Mouse (Mus musculus) ES-E14 (cell line): ENCODE data around the gene Sigmar1. TPM values are rescaled to one million over a fixed set of nuclear protein-coding genes. Genes with fewer than 3 reads are reported as not detected.

Experiments
- DNase-seq: peaks from one replicate; pipeline ENCODE4 v3.0.0-alpha.2; 2013; ENCODE audit warnings: low read depth, low spot score
- H3K27ac ChIP-seq: 2 replicates; pipeline ENCODE4 v1.5.1; 2012; ENCODE audit warnings: low read depth, mild to moderate bottlenecking, low read length, moderate library complexity, mixed read lengths; ENCODE audit not compliant: poor library complexity, insufficient read depth, severe bottlenecking
- H3K36me3 ChIP-seq: 2 replicates; pipeline ENCODE4 v1.6.1; 2012; ENCODE audit warnings: mild to moderate bottlenecking, low read length, moderate library complexity, mixed read lengths; ENCODE audit not compliant: control insufficient read depth, poor library complexity, insufficient read depth, severe bottlenecking
- H3K4me1 ChIP-seq, 2 experiments: fragments of 150-350 bp in 1 of 2; sonication (generic) in 1 of 2; 2 replicates each; pipeline ENCODE4 v1.6.1; 2012; ENCODE audit warnings: low read length in 2 of 2, mild to moderate bottlenecking in 1 of 2, mixed read lengths in 1 of 2; ENCODE audit not compliant: control insufficient read depth in 2 of 2, insufficient read depth in 2 of 2, poor library complexity in 1 of 2
- H3K4me3 ChIP-seq, 2 experiments: fragments of 150-350 bp in 1 of 2; sonication (generic) in 1 of 2; 2 replicates each; pipeline ENCODE4 v1.5.1; 2012; ENCODE audit warnings: low read length in 2 of 2, low read depth in 1 of 2, mild to moderate bottlenecking in 1 of 2, mixed read lengths in 1 of 2; ENCODE audit not compliant: insufficient read depth in 1 of 2, poor library complexity in 1 of 2, severe bottlenecking in 1 of 2
- H3K9ac ChIP-seq: 2 replicates; pipeline ENCODE4 v1.6.1; 2012; ENCODE audit warnings: low read depth, mild to moderate bottlenecking, low read length, mixed read lengths; ENCODE audit not compliant: poor library complexity, insufficient read depth, severe bottlenecking
- H3K9me3 ChIP-seq: fragments of 150-350 bp; sonication (generic); 2 replicates; pipeline ENCODE4 v1.6.1; 2012; ENCODE audit warnings: low read depth, mild to moderate bottlenecking, low read length; ENCODE audit not compliant: control insufficient read depth, insufficient read depth
- CHD2 ChIP-seq: IDR thresholded peaks from 2 replicates; pipeline ENCODE4 v1.6.1; 2014; ENCODE audit warnings: mild to moderate bottlenecking, low read depth, low read length, inconsistent platforms
- HCFC1 ChIP-seq: IDR thresholded peaks from 2 replicates; pipeline ENCODE4 v1.6.1; 2012; ENCODE audit warnings: low read length, inconsistent platforms, borderline replicate concordance; ENCODE audit not compliant: insufficient read depth
- MAFK ChIP-seq: IDR thresholded peaks from 2 replicates; pipeline ENCODE4 v1.6.1; 2014; ENCODE audit warnings: mild to moderate bottlenecking, low read depth, low read length, inconsistent platforms; ENCODE audit not compliant: insufficient read depth
- ZC3H11A ChIP-seq: IDR thresholded peaks from 2 replicates; pipeline ENCODE4 v1.6.1; 2012; ENCODE audit warnings: low read depth, mild to moderate bottlenecking, inconsistent platforms, low read length, borderline replicate concordance
- ZNF384 ChIP-seq: IDR thresholded peaks from 2 replicates; pipeline ENCODE4 v1.6.1; 2012; ENCODE audit warnings: low read depth, low read length, inconsistent platforms
- in situ Hi-C, 2 experiments: fragments of 600-800 bp; cut with MboI; formaldehyde crosslinking; loops; one replicate each; pipeline ENCODE4 v1.15.1; 2025; ENCODE audit warnings: low sequenced_read_pairs in 2 of 2, inconsistent platforms in 1 of 2; ENCODE audit not compliant: unreplicated experiment in 2 of 2
- total RNA-seq: library from RNA; depleted of rRNA; stranded (reverse); fragments of 300-350 nt; gene quantifications from 2 replicates; pipeline ENCODE4 v1.2.3, GENCODE M21; 2012

Sigmar1 gene
- total RNA-seq, 1 experiment: 198 TPM

- Histone ChIP-seq H3K9me3 (no peaks in the 10 kb centered on the region), H3K27ac (no peak overlapping the region), H3K9ac (peak overlapping the region; percentile 60), H3K36me3 (peaks cover 11% of the 10 kb centered on the region; the same call in 1 of the 2 replicates), H3K4me3 (peak overlapping the region; percentile 87 to 93), H3K4me1 (peaks cover 2 to 16% of the 10 kb centered on the region in 2 experiments; a peak in 2 of 4 replicates)
- DNase-seq: no peak
- in situ Hi-C loops: no loop called here
- no peak for TF ChIP-seq MAFK
- TF ChIP-seq HCFC1: no peak
- TF ChIP-seq ZC3H11A: no peak
- TF ChIP-seq CHD2: no peak
- no peak for TF ChIP-seq ZNF384
Observed at GRCm38 (mm10) chr4:41756440-41756839, 483 bp upstream of the Sigmar1 start.

- peaks cover 11% of the 10 kb centered on the region; the same call in 1 of the 2 replicates for H3K36me3 ChIP-seq
- peaks cover 2 to 10% of the 10 kb centered on the region in 2 experiments; a peak in 2 of 4 replicates for H3K4me1 ChIP-seq
- H3K27ac ChIP-seq: peak within 1 kb of the TSS; percentile 69
- H3K9me3 ChIP-seq: no peaks in the 10 kb centered on the region
- TF ChIP-seq HCFC1 (no peak), CHD2 (no peak), ZC3H11A (no peak), MAFK (no peak), ZNF384 (no peak)
- in situ Hi-C loops: no loop called here
- H3K4me3 ChIP-seq: peak within 1 kb of the TSS; percentile 87 to 93
- H3K9ac ChIP-seq: peak within 1 kb of the TSS; percentile 88
- DNase-seq: peak; percentile 86
Observed at GRCm38 (mm10) chr4:41754797-41755337, 1.1 kb downstream of the Sigmar1 start, which contains the start of gene Galt. Gene Galt (plus strand): TSS chr4:41755228.

- DNase-seq: no peak
- H3K4me1 ChIP-seq: no peaks in the 10 kb centered on the region
- in situ Hi-C loops: no loop called here
- H3K27ac ChIP-seq: no peak overlapping the region
- H3K9me3 ChIP-seq: no peaks in the 10 kb centered on the region
- TF ChIP-seq ZNF384 (no peak), CHD2 (no peak), MAFK (no peak), HCFC1 (no peak), ZC3H11A (no peak)
- no peaks in the 10 kb centered on the region for H3K36me3 ChIP-seq
- no peak overlapping the region for H3K4me3 ChIP-seq
- no peak overlapping the region for H3K9ac ChIP-seq
Observed at GRCm38 (mm10) chr4:41745021-41745420, 10.9 kb downstream of the Sigmar1 start.

GRCm38 (mm10) chr4:41744131-41744530 is 11.8 kb downstream of the Sigmar1 start:
- Histone ChIP-seq H3K27ac (no peak overlapping the region), H3K9ac (no peak overlapping the region), H3K9me3 (no peaks in the 10 kb centered on the region), H3K4me3 (no peak overlapping the region), H3K4me1 (peaks cover 0 to 6% of the 10 kb centered on the region in 2 experiments; a peak in 2 of 4 replicates), H3K36me3 (peaks cover 3% of the 10 kb centered on the region)
- TF ChIP-seq MAFK (no peak), ZC3H11A (no peak), CHD2 (no peak), HCFC1 (no peak), ZNF384 (no peak)
- no peak for DNase-seq
- in situ Hi-C loops: no loop called here
